Mouse (Mus musculus) large intestine, adult 2 months (tissue): ENCODE measurements around the gene Fubp1. TPM values are rescaled to one million over a fixed set of nuclear protein-coding genes. Genes with fewer than 3 reads are reported as not detected.

Experiments
- DNase-seq: peaks from one replicate; pipeline ENCODE4 v3.0.0-alpha.2; 2012; ENCODE audit warnings: low read depth, low spot score
- WGBS: fragments of 180-500 bp; shearing (Covaris S2); methylation state at CpG from one replicate; pipeline ENCODE4 v1.1.7; 2018; 5-methylcytosine and 5-hydroxymethylcytosine counted together
- polyA plus RNA-seq: library from polyadenylated mRNA; depleted of rRNA; stranded (reverse); fragments of >200 nt; gene quantifications from 2 replicates; pipeline ENCODE4 v1.2.3, GENCODE M21; 2012; rRNA removed

Fubp1 gene
- 37.5 and 57.3 TPM in 2 replicates for polyA plus RNA-seq

- under 1% methylated on average over 85 of the region's 85 CpGs for WGBS
- peak; percentile 98 for DNase-seq
Observed at GRCm38 (mm10) chr3:152209967-152210634, at the start of gene Fubp1, which contains the start of gene Dnajb4. TSS of gene Fubp1 (plus strand) at chr3:152210422. TSS of gene Dnajb4 (minus strand) at chr3:152210302.

GRCm38 (mm10) chr3:152160607-152161006 lies 49.6 kb upstream of the Fubp1 start:
- 25% methylated on average over 4 of the region's 4 CpGs for WGBS
- no peak for DNase-seq

- no peak for DNase-seq
- WGBS: 48% methylated on average over 8 of the region's 8 CpGs
Observed at GRCm38 (mm10) chr3:152163320-152163719, 46.9 kb upstream of the Fubp1 start.

- DNase-seq: no peak
- WGBS: 25% methylated on average over 9 of the region's 9 CpGs
Observed at GRCm38 (mm10) chr3:152165014-152165350, 45.2 kb upstream of the Fubp1 start.

- 5% methylated on average over 53 of the region's 53 CpGs for WGBS
- no peak for DNase-seq
Observed at GRCm38 (mm10) chr3:152165351-152166098, 44.7 kb upstream of the Fubp1 start.

- no peak for DNase-seq
- 28% methylated on average over 10 of the region's 10 CpGs for WGBS
Observed at GRCm38 (mm10) chr3:152166099-152166423, 44.2 kb upstream of the Fubp1 start, which contains the start of gene Gipc2. TSS of gene Gipc2 (minus strand) at chr3:152166230.

- 66% methylated on average over 29 of the region's 29 CpGs for WGBS
- no peak for DNase-seq
Observed at GRCm38 (mm10) chr3:152166699-152167451, 43.3 kb upstream of the Fubp1 start.

GRCm38 (mm10) chr3:152168007-152168406 lies 42.2 kb upstream of the Fubp1 start:
- 98% methylated on average over 10 of the region's 10 CpGs for WGBS
- DNase-seq: no peak

- no peak for DNase-seq
- WGBS: 0% methylated on average over 1 of the region's 1 CpGs
Observed at GRCm38 (mm10) chr3:152170407-152170806, 39.8 kb upstream of the Fubp1 start.

GRCm38 (mm10) chr3:152171236-152171635 lies 39.0 kb upstream of the Fubp1 start:
- 53% methylated on average over 2 of the region's 2 CpGs for WGBS
- no peak for DNase-seq

GRCm38 (mm10) chr3:152171862-152172261 lies 38.4 kb upstream of the Fubp1 start:
- 32% methylated on average over 7 of the region's 7 CpGs for WGBS

GRCm38 (mm10) chr3:152172322-152172935 lies 37.8 kb upstream of the Fubp1 start:
- no peak for DNase-seq
- WGBS: 71% methylated on average over 7 of the region's 7 CpGs

More at GRCm38 (mm10) chr3:152171862-152172261, 38.4 kb upstream of the Fubp1 start:
- no peak for DNase-seq

- DNase-seq: no peak
- WGBS: 52% methylated on average over 4 of the region's 4 CpGs
Observed at GRCm38 (mm10) chr3:152178816-152179215, 31.4 kb upstream of the Fubp1 start.

- 6% methylated on average over 1 of the region's 1 CpGs for WGBS
- no peak for DNase-seq
Observed at GRCm38 (mm10) chr3:152179285-152179684, 30.9 kb upstream of the Fubp1 start.

- DNase-seq: no peak
- 78% methylated on average over 4 of the region's 4 CpGs for WGBS
Observed at GRCm38 (mm10) chr3:152180624-152181023, 29.6 kb upstream of the Fubp1 start.

GRCm38 (mm10) chr3:152183522-152183921 lies 26.7 kb upstream of the Fubp1 start:
- 92% methylated on average over 9 of the region's 9 CpGs for WGBS
- DNase-seq: no peak

- DNase-seq: no peak
- WGBS: 55% methylated on average over 6 of the region's 6 CpGs
Observed at GRCm38 (mm10) chr3:152186106-152186505, 24.1 kb upstream of the Fubp1 start.

- 61% methylated on average over 4 of the region's 4 CpGs for WGBS
- DNase-seq: no peak
Observed at GRCm38 (mm10) chr3:152189306-152189705, 20.9 kb upstream of the Fubp1 start.

GRCm38 (mm10) chr3:152190679-152191477 lies 19.3 kb upstream of the Fubp1 start:
- DNase-seq: no peak
- WGBS: 65% methylated on average over 9 of the region's 9 CpGs
